Mouse (Mus musculus): ENCODE results near the gene Pik3ap1. TPM values are rescaled to one million over a fixed set of nuclear protein-coding genes. Genes with fewer than 3 reads are reported as not detected.

The Pik3ap1 gene
- polyA plus RNA-seq, 1 experiment from 2014 or later: 2.4 TPM

- Histone ChIP-seq H3K9me3 (ENCODE audit: control insufficient read depth, low read depth, low read length) (no peaks in the 10 kb centered on the region), H3K9ac (replicated peaks; ENCODE audit: low read depth, low read length) (no peak overlapping the region)
- 76% methylated on average over 8 of the region's 8 CpGs for WGBS
Observed at GRCm38 (mm10) chr19:41332986-41333385, 51.9 kb downstream of the Pik3ap1 start.

DNA sequence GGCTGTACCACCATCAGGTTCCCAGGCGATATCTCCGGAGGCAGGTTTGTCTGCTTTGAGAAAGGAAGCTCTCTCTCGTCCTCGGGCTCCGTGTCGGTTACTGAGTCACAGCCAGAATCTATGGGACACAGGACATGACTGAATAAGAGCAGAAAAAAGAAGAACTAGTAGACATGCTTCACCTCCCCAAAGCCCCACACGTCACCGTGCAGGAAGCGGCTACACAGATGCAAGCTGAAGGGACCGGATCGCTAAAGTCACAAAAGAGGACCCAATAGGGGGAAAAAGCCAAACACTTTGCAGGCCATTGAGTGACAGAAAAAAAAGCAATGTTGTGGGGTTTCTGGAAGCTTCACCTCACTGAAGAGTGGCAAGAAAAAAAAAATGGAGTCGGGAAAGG lies 52.7 kb downstream of the Pik3ap1 start:
- H3K9me3 ChIP-seq (ENCODE audit: control insufficient read depth, low read depth, low read length): no peaks in the 10 kb centered on the region
- H3K4me2 ChIP-seq (replicated peaks; ENCODE audit: low read depth, low read length): no peak overlapping the region
- H3K27ac ChIP-seq (ENCODE audit: low read length): no peak overlapping the region
- no peaks in the 10 kb centered on the region for H3K36me3 ChIP-seq (ENCODE audit: control insufficient read depth, insufficient read depth, low read length)
- 87% methylated on average over 12 of the region's 12 CpGs for WGBS
- ATAC-seq (ENCODE audit: insufficient number of reproducible peaks, insufficient read depth, low FRiP score, low read depth): no peak
- H3K4me1 ChIP-seq (ENCODE audit: control insufficient read depth, insufficient read depth, low read length): no peaks in the 10 kb centered on the region
- H3K27me3 ChIP-seq (ENCODE audit: control insufficient read depth, insufficient read depth, low read length): no peaks in the 10 kb centered on the region
- H3K9ac ChIP-seq (replicated peaks; ENCODE audit: low read depth, low read length): no peak overlapping the region
- H3K4me3 ChIP-seq (ENCODE audit: low read depth, low read length): no peak overlapping the region

More at GRCm38 (mm10) chr19:41332986-41333385, 51.9 kb downstream of the Pik3ap1 start:
- no peak overlapping the region for H3K4me2 ChIP-seq (replicated peaks; ENCODE audit: low read depth, low read length)
- no peaks in the 10 kb centered on the region for H3K36me3 ChIP-seq (ENCODE audit: control insufficient read depth, insufficient read depth, low read length)
- no peak overlapping the region for H3K4me3 ChIP-seq (ENCODE audit: low read depth, low read length)
- no peaks in the 10 kb centered on the region for H3K27me3 ChIP-seq (ENCODE audit: control insufficient read depth, insufficient read depth, low read length)
- H3K4me1 ChIP-seq (ENCODE audit: control insufficient read depth, insufficient read depth, low read length): no peaks in the 10 kb centered on the region
- ATAC-seq (ENCODE audit: insufficient number of reproducible peaks, insufficient read depth, low FRiP score, low read depth): no peak
- H3K27ac ChIP-seq (ENCODE audit: low read length): no peak overlapping the region

DNA sequence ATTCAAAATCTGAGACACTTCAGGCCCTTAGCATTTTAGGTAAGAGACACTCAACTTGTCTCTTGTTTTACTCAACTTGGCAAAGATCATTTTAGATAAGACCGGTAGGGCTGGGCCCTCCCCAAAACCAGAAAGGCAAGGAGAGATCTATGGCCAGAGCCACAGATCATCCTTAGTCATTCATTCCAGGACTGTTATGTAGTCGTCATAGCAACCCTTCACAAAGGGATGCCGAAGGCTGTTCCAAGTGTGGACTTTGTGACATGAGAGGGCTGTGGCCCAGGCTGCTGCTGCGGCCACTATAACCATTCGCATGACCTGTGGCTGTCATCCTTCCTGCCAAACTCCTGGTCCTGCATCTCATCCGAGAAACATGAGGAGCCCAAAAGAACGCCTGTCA lies 54.5 kb downstream of the Pik3ap1 start:
- Histone ChIP-seq H3K9ac (replicated peaks; ENCODE audit: low read depth, low read length) (no peak overlapping the region), H3K27ac (ENCODE audit: low read length) (no peak overlapping the region), H3K4me1 (ENCODE audit: control insufficient read depth, insufficient read depth, low read length) (no peaks in the 10 kb centered on the region), H3K4me3 (ENCODE audit: low read depth, low read length) (no peak overlapping the region), H3K4me2 (replicated peaks; ENCODE audit: low read depth, low read length) (no peak overlapping the region), H3K36me3 (ENCODE audit: control insufficient read depth, insufficient read depth, low read length) (no peaks in the 10 kb centered on the region), H3K9me3 (ENCODE audit: control insufficient read depth, low read depth, low read length) (no peaks in the 10 kb centered on the region), H3K27me3 (ENCODE audit: control insufficient read depth, insufficient read depth, low read length) (no peaks in the 10 kb centered on the region)
- no peak for ATAC-seq (ENCODE audit: insufficient number of reproducible peaks, insufficient read depth, low FRiP score, low read depth)
- WGBS: 80% methylated on average over 7 of the region's 7 CpGs

DNA sequence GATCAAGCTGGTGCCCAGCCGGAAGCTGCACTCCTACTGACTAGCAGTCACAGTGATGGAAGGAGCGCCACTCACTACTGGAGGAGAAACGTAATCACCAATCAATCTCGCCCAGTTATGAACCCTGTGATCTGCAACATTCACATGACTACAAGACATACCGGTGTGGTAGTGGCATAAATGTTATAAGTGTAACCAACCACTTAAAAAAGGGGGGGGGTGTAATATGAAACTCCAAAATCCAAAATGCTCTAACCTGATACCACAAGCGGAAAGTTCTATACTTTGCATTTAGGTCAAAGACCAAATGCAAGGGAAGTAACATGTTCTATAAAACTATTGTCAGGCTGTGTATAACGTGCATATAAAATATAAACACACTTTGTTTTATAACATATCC lies 54.9 kb downstream of the Pik3ap1 start:
- Histone ChIP-seq H3K9ac (replicated peaks; ENCODE audit: low read depth, low read length) (no peak overlapping the region), H3K9me3 (ENCODE audit: control insufficient read depth, low read depth, low read length) (no peaks in the 10 kb centered on the region), H3K27me3 (ENCODE audit: control insufficient read depth, insufficient read depth, low read length) (no peaks in the 10 kb centered on the region), H3K36me3 (ENCODE audit: control insufficient read depth, insufficient read depth, low read length) (no peaks in the 10 kb centered on the region), H3K4me2 (replicated peaks; ENCODE audit: low read depth, low read length) (no peak overlapping the region), H3K4me1 (ENCODE audit: control insufficient read depth, insufficient read depth, low read length) (no peaks in the 10 kb centered on the region), H3K4me3 (ENCODE audit: low read depth, low read length) (no peak overlapping the region), H3K27ac (ENCODE audit: low read length) (no peak overlapping the region)
- WGBS: 96% methylated on average over 7 of the region's 7 CpGs
- no peak for ATAC-seq (ENCODE audit: insufficient number of reproducible peaks, insufficient read depth, low FRiP score, low read depth)

DNA sequence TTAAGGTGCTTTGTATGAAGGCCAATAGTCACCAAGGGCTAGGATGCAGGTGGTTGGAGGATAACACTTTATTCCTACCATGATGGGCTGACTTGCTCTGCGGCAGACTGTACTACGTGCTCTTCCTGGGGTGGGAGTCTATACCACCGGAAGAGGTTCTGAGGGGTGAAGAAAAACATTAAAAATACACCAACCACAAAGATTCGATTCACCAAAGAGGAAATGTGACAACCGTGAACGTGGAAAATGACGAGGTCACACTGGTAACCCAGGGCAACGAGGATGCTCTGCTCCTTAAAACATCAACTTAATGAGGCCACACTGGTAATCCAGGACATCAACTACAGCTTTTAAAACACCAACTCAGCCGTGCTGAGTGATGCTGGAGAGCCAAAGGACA lies 56.2 kb downstream of the Pik3ap1 start:
- Histone ChIP-seq H3K9ac (replicated peaks; ENCODE audit: low read depth, low read length) (no peak overlapping the region), H3K4me1 (ENCODE audit: control insufficient read depth, insufficient read depth, low read length) (no peaks in the 10 kb centered on the region), H3K4me2 (replicated peaks; ENCODE audit: low read depth, low read length) (no peak overlapping the region), H3K4me3 (ENCODE audit: low read depth, low read length) (no peak overlapping the region), H3K36me3 (ENCODE audit: control insufficient read depth, insufficient read depth, low read length) (no peaks in the 10 kb centered on the region), H3K9me3 (ENCODE audit: control insufficient read depth, low read depth, low read length) (no peaks in the 10 kb centered on the region), H3K27ac (ENCODE audit: low read length) (no peak overlapping the region), H3K27me3 (ENCODE audit: control insufficient read depth, insufficient read depth, low read length) (no peaks in the 10 kb centered on the region)
- ATAC-seq (ENCODE audit: insufficient number of reproducible peaks, insufficient read depth, low FRiP score, low read depth): no peak
- 82% methylated on average over 9 of the region's 9 CpGs for WGBS

DNA sequence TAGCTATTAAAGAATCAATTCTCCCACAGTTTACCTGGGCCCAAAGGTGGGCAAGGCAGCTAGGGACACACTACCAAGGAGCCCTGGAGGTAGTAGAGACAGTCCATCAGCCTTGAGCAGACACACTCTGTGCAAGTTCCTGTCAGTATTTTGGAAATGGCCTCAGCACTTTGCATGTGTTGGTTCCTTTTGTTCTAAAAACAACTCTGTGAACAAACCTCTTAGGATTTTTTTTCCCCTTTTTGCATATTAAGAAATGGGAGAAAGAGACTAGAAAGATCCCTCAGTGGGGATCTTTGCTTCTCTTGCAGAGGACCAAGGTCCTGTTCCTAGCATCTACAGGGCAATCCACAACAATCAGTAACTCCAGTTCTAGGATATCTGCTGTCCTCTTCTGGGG lies 61.1 kb downstream of the Pik3ap1 start:
- H3K36me3 ChIP-seq (ENCODE audit: control insufficient read depth, insufficient read depth, low read length): no peaks in the 10 kb centered on the region
- no peak for ATAC-seq (ENCODE audit: insufficient number of reproducible peaks, insufficient read depth, low FRiP score, low read depth)
- H3K9ac ChIP-seq (replicated peaks; ENCODE audit: low read depth, low read length): no peak overlapping the region
- no peak overlapping the region for H3K4me2 ChIP-seq (replicated peaks; ENCODE audit: low read depth, low read length)
- no peak overlapping the region for H3K27ac ChIP-seq (ENCODE audit: low read length)
- no peaks in the 10 kb centered on the region for H3K9me3 ChIP-seq (ENCODE audit: control insufficient read depth, low read depth, low read length)
- H3K4me1 ChIP-seq (ENCODE audit: control insufficient read depth, insufficient read depth, low read length): no peaks in the 10 kb centered on the region
- H3K4me3 ChIP-seq (ENCODE audit: low read depth, low read length): no peak overlapping the region
- no peaks in the 10 kb centered on the region for H3K27me3 ChIP-seq (ENCODE audit: control insufficient read depth, insufficient read depth, low read length)

DNA sequence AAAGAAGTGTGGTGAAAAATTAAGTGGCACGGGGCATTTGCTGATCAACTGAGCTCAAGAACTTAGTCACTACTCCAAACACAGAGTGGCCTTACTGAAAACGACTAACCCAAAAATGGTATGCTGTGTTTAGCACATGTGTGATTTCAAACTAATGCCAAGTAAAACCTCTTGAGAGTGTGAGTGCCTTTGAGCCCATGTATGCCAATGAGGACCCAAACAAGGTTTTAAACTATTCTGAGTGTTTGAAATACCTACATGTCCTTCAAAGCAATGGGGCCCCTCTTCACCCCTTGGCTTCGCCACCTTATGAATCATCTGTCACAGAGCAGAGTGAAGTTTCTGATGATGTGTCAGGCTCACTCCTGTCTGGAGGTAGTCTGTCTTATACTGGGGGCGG lies 61.8 kb downstream of the Pik3ap1 start:
- Histone ChIP-seq H3K4me1 (ENCODE audit: control insufficient read depth, insufficient read depth, low read length) (no peaks in the 10 kb centered on the region), H3K4me2 (replicated peaks; ENCODE audit: low read depth, low read length) (no peak overlapping the region), H3K36me3 (ENCODE audit: control insufficient read depth, insufficient read depth, low read length) (no peaks in the 10 kb centered on the region), H3K9me3 (ENCODE audit: control insufficient read depth, low read depth, low read length) (no peaks in the 10 kb centered on the region), H3K27ac (ENCODE audit: low read length) (no peak overlapping the region), H3K27me3 (ENCODE audit: control insufficient read depth, insufficient read depth, low read length) (no peaks in the 10 kb centered on the region), H3K9ac (replicated peaks; ENCODE audit: low read depth, low read length) (no peak overlapping the region), H3K4me3 (ENCODE audit: low read depth, low read length) (no peak overlapping the region)
- 78% methylated on average over 4 of the region's 4 CpGs for WGBS
- no peak for ATAC-seq (ENCODE audit: insufficient number of reproducible peaks, insufficient read depth, low FRiP score, low read depth)

- no peak overlapping the region for H3K4me3 ChIP-seq (ENCODE audit: low read depth, low read length)
- H3K9me3 ChIP-seq (ENCODE audit: control insufficient read depth, low read depth, low read length): no peaks in the 10 kb centered on the region
- H3K27me3 ChIP-seq (ENCODE audit: control insufficient read depth, insufficient read depth, low read length): no peaks in the 10 kb centered on the region
- no peaks in the 10 kb centered on the region for H3K36me3 ChIP-seq (ENCODE audit: control insufficient read depth, insufficient read depth, low read length)
- WGBS: 90% methylated on average over 4 of the region's 4 CpGs
- no peak overlapping the region for H3K9ac ChIP-seq (replicated peaks; ENCODE audit: low read depth, low read length)
- no peak for ATAC-seq (ENCODE audit: insufficient number of reproducible peaks, insufficient read depth, low FRiP score, low read depth)
- H3K4me2 ChIP-seq (replicated peaks; ENCODE audit: low read depth, low read length): no peak overlapping the region
- no peak overlapping the region for H3K27ac ChIP-seq (ENCODE audit: low read length)
- H3K4me1 ChIP-seq (ENCODE audit: control insufficient read depth, insufficient read depth, low read length): no peaks in the 10 kb centered on the region
Observed at GRCm38 (mm10) chr19:41321149-41321548, 63.8 kb downstream of the Pik3ap1 start.

DNA sequence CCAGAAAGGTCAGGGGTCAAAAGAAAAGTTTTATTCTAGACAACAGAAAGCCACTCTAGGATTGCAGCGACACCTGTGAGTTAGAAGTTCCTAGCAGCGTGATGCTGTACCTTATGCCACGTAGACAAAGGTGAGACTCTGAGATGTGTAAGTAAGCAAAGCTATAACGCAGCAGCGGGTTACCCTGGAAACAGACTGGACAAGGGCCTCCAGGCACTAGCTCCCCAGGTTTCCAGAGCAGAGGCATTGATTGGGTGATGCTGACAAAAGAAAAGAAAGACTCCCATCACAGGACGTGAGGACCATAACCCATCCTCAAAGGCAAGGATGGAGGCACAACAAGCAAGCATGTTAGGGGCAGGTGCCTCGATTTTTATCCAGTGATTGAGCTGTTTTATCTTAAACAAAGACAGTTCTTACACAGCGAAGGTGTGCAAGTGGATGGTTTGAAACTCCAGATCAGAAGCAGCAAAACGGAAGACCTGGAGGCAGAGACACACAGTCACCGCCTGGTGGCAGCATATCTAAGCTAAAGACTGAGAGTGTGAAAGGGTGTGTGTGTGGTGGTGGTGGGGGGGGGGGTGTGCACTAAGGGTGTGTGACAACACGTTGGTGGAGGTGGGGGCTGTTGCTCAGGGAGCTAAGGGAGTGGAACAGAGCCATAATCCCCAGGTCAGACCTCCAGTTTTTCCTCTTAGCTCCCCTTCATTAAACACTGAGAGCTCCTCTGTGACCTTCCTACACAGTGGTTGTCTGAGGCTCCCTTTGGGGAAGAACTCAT lies 67.4 kb downstream of the Pik3ap1 start:
- H3K27me3 ChIP-seq (ENCODE audit: control insufficient read depth, insufficient read depth, low read length): no peaks in the 10 kb centered on the region
- no peaks in the 10 kb centered on the region for H3K4me1 ChIP-seq (ENCODE audit: control insufficient read depth, insufficient read depth, low read length)
- no peaks in the 10 kb centered on the region for H3K9me3 ChIP-seq (ENCODE audit: control insufficient read depth, low read depth, low read length)
- H3K36me3 ChIP-seq (ENCODE audit: control insufficient read depth, insufficient read depth, low read length): no peaks in the 10 kb centered on the region
- 32% methylated on average over 11 of the region's 11 CpGs for WGBS
- no peak for ATAC-seq (ENCODE audit: insufficient number of reproducible peaks, insufficient read depth, low FRiP score, low read depth)
- H3K4me3 ChIP-seq (ENCODE audit: low read depth, low read length): no peak overlapping the region
- H3K4me2 ChIP-seq (replicated peaks; ENCODE audit: low read depth, low read length): no peak overlapping the region
- no peak overlapping the region for H3K9ac ChIP-seq (replicated peaks; ENCODE audit: low read depth, low read length)
- no peak overlapping the region for H3K27ac ChIP-seq (ENCODE audit: low read length)
